9 mouse cellular contexts compared by ENCODE assay signal in genomic region chr6:94622983-94623382, GRCm38 (mm10).
DNase-seq lines count a peak whose midpoint lies in the region; ATAC-seq and TF ChIP-seq lines count a peak whose summit lies in the region.
"Had no signal": no experiment of that assay in that cellular context is flagged by ENCODE, and none has a peak within 500 bp of the region (broad histone marks: within the 10 kb centered on the region; RNA-seq: fewer than 3 reads in every experiment).

No protein-coding gene starts in this region.

- no peak for TF ChIP-seq POLR2A in thymus, adult 2 months (IDR thresholded peaks at IDR 0.05; ENCODE audit: control insufficient read depth, extremely low read depth, insufficient read depth, low read length, poor library complexity)

- peaks cover 84% of the 10 kb centered on the region for H3K36me3 ChIP-seq in intestine, postnatal 0 days (ENCODE audit: control insufficient read depth, insufficient read depth)
- H3K36me3 ChIP-seq in thymus, adult 2 months (ENCODE audit: control insufficient read depth, insufficient read depth, low read length), result peaks cover 42% of the 10 kb centered on the region

- no peaks in the 10 kb centered on the region for H3K27me3 ChIP-seq in intestine, postnatal 0 days (replicated peaks; ENCODE audit: control insufficient read depth, insufficient read depth, low read length)
- no peaks in the 10 kb centered on the region for H3K27me3 ChIP-seq in thymus, adult 2 months (ENCODE audit: control insufficient read depth, insufficient read depth, low read length)

- DNase-seq in urinary bladder, postnatal 25 days (ENCODE audit: low spot score), result peak; percentile 51
- no peak for DNase-seq in urinary bladder, postnatal 10 days (ENCODE audit: low spot score)
- peak; percentile 59 to 70 for DNase-seq in cerebellum, postnatal 4 days (ENCODE audit: low spot score in 2 of 2)
- peak; percentile 77 for DNase-seq in gastrocnemius, postnatal 10 days
- peak; percentile 46 to 66 for DNase-seq in left cerebral cortex, postnatal 36 days (ENCODE audit: low spot score in 2 of 2)
- peak; percentile 75 for DNase-seq in naive thymus-derived CD4-positive, alpha-beta T cell, adult 2 months (ENCODE audit: low read depth)
- peak; percentile 82 for DNase-seq in thymus, adult 2 months

- H3K9ac ChIP-seq in intestine, postnatal 0 days (ENCODE audit: low read depth, low read length), result no peak overlapping the region

- no peak overlapping the region for H3K4me2 ChIP-seq in intestine, postnatal 0 days (replicated peaks; ENCODE audit: low read depth)

- TF ChIP-seq CTCF in intestine, postnatal 0 days (IDR thresholded peaks at IDR 0.05; ENCODE audit: low read depth), result peak; percentile 97
- peak; percentile 77; the same call in 1 of the 2 replicates for TF ChIP-seq CTCF in thymus, adult 2 months (IDR thresholded peaks at IDR 0.05; ENCODE audit: borderline replicate concordance, control insufficient read depth, extremely low read depth, insufficient read depth, low read length, poor library complexity)

- H3K27ac ChIP-seq in intestine, postnatal 0 days (ENCODE audit: low read depth, low read length), result no peak overlapping the region
- H3K27ac ChIP-seq in thymus, adult 2 months (ENCODE audit: control insufficient read depth, insufficient read depth, low read length), result no peak overlapping the region

- no peak overlapping the region for H3K4me3 ChIP-seq in intestine, postnatal 0 days (ENCODE audit: low read depth, low read length)
- no peak overlapping the region for H3K4me3 ChIP-seq in thymus, adult 2 months (ENCODE audit: control insufficient read depth, insufficient read depth, low read length)
- H3K4me3 ChIP-seq: myocyte had no signal

- no peak for ATAC-seq in intestine, postnatal 0 days

- intact Hi-C loops in left cerebral cortex, postnatal 36 days (cut with DNase I), result loop anchor here (1.0 to 10.0 kb wide), 4 partner anchors 78 to 344 kb away; partner anchors contain the start of gene Lrig1

- H3K9me3 ChIP-seq in intestine, postnatal 0 days (ENCODE audit: control insufficient read depth), result no peaks in the 10 kb centered on the region

- 78% methylated on average over 4 of the region's 4 CpGs for WGBS in intestine, postnatal 0 days
- 84% methylated on average over 4 of the region's 4 CpGs for WGBS in thymus, adult 2 months

- no peaks in the 10 kb centered on the region for H3K4me1 ChIP-seq in intestine, postnatal 0 days (replicated peaks; ENCODE audit: control insufficient read depth, insufficient read depth, low read length)
- H3K4me1 ChIP-seq in thymus, adult 2 months (replicated peaks; ENCODE audit: control insufficient read depth, insufficient read depth, low read length), result peaks cover 12% of the 10 kb centered on the region
